Mouse (Mus musculus) intestine, postnatal 0 days (tissue): ENCODE data around the gene Slc51a. TPM values are rescaled to one million over a fixed set of nuclear protein-coding genes. Genes with fewer than 3 reads are reported as not detected.
"Not testable (repeated sequence)": the region's sequence is repeated elsewhere in the genome, so short reads cannot be mapped to it uniquely, and the experiment has no call there.

ENCODE experiments used
- ATAC-seq: fragments of 200-750 bp; cut with Nextera tagmentation; 2 replicates; pipeline ENCODE4 v1.8.0; 2017; ENCODE audit warnings: mild to moderate bottlenecking, moderate TSS enrichment, moderate library complexity
- H3K27ac ChIP-seq: fragments of 300-500 bp; sonication (generic); 2 replicates; pipeline ENCODE4 v1.5.1; 2014; ENCODE audit warnings: mild to moderate bottlenecking, low read depth, low read length, moderate library complexity
- H3K27me3 ChIP-seq: fragments of 300-500 bp; sonication (generic); replicated peaks from 2 replicates; pipeline ENCODE4 v1.6.1; 2014; ENCODE audit warnings: low read length, mixed read lengths; ENCODE audit not compliant: control insufficient read depth, insufficient read depth
- H3K36me3 ChIP-seq: fragments of 300-500 bp; sonication (generic); 2 replicates; pipeline ENCODE4 v1.6.1; 2014; ENCODE audit warnings: mild to moderate bottlenecking, moderate library complexity; ENCODE audit not compliant: control insufficient read depth, insufficient read depth
- H3K4me1 ChIP-seq: fragments of 300-500 bp; sonication (generic); replicated peaks from 2 replicates; pipeline ENCODE4 v1.6.1; 2014; ENCODE audit warnings: antibody characterized with exemption, low read length, mixed read lengths; ENCODE audit not compliant: control insufficient read depth, insufficient read depth
- H3K4me2 ChIP-seq: fragments of 300-500 bp; sonication (generic); replicated peaks from 2 replicates; pipeline ENCODE4 v1.6.1; 2014; ENCODE audit warnings: low read depth, mild to moderate bottlenecking, moderate library complexity
- H3K4me3 ChIP-seq: fragments of 300-500 bp; sonication (generic); 2 replicates; pipeline ENCODE4 v1.5.1; 2014; ENCODE audit warnings: low read depth, low read length
- H3K9ac ChIP-seq: fragments of 300-500 bp; sonication (generic); 2 replicates; pipeline ENCODE4 v1.6.1; 2014; ENCODE audit warnings: mild to moderate bottlenecking, low read depth, low read length
- H3K9me3 ChIP-seq: fragments of 300-500 bp; sonication (generic); 2 replicates; pipeline ENCODE4 v1.6.1; 2016; ENCODE audit warnings: mixed run types; ENCODE audit not compliant: control insufficient read depth
- CTCF ChIP-seq: sonication (generic); IDR thresholded peaks from 2 replicates; pipeline ENCODE4 v1.5.1; 2016; ENCODE audit warnings: low read depth, mild to moderate bottlenecking, control low read depth, antibody characterized with exemption, moderate library complexity
- WGBS: fragments of 180-500 bp; shearing (Covaris S2); extraction: QIAGEN DNeasy Blood & Tissue Kit; methylation state at CpG from one replicate; pipeline ENCODE4 v1.1.7; 2014; 5-methylcytosine and 5-hydroxymethylcytosine counted together
- polyA plus RNA-seq: library from polyadenylated mRNA; unstranded; fragments of >200 nt; fragmentation: Nextera tagmentation; extraction: Ambion mirVana; gene quantifications from 2 replicates; pipeline ENCODE4 v1.2.1, GENCODE M21; 2015

The Slc51a gene
- polyA plus RNA-seq, 1 experiment from 2014 or later: 292 TPM

DNA sequence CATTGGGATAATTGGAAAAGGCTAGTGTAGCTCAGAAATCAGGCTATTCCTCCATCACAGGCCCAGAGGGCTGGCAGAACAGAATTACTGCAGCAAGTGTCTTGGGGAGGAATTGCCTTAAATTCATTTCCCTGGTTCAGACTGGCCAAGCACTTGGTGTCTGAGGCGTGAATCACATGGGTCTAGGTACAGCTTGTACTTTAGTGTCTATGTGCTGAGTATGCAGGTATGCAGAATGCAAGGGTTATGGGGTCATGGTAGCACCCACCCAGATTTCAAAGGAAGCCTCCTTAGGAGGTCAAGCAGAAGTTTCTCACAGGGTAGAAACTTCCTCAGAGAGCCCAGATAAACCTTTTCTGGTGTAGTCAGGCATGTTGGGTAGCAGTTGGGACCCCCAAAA, 42.1 kb downstream of the Slc51a start:
- no peaks in the 10 kb centered on the region for H3K27me3 ChIP-seq
- WGBS: 71% methylated on average over 1 of the region's 1 CpGs
- no peak overlapping the region for H3K9ac ChIP-seq
- H3K4me1 ChIP-seq: peaks cover 9% of the 10 kb centered on the region; the same call in 1 of the 2 replicates
- no peak overlapping the region for H3K4me3 ChIP-seq
- H3K4me2 ChIP-seq: 0 out of 2 replicates have a peak overlapping the region, but pooled peaks have one; percentile 9
- TF ChIP-seq CTCF: no peak
- H3K27ac ChIP-seq: peak overlapping the region; percentile 89
- no peaks in the 10 kb centered on the region; the same call in 1 of the 2 replicates for H3K36me3 ChIP-seq
- H3K9me3 ChIP-seq: no peaks in the 10 kb centered on the region
- ATAC-seq: no peak

GRCm38 (mm10) chr16:32444615-32445014, 43.1 kb downstream of the Slc51a start:
- H3K9me3 ChIP-seq, H3K27me3 ChIP-seq, ATAC-seq, H3K4me3 ChIP-seq, H3K9ac ChIP-seq, H3K36me3 ChIP-seq, H3K4me1 ChIP-seq, H3K4me2 ChIP-seq: not testable (repeated sequence)
- H3K27ac ChIP-seq: peak overlapping the region; percentile 89; the same call in 1 of the 2 replicates
- WGBS: 77% methylated on average over 3 of the region's 3 CpGs

DNA sequence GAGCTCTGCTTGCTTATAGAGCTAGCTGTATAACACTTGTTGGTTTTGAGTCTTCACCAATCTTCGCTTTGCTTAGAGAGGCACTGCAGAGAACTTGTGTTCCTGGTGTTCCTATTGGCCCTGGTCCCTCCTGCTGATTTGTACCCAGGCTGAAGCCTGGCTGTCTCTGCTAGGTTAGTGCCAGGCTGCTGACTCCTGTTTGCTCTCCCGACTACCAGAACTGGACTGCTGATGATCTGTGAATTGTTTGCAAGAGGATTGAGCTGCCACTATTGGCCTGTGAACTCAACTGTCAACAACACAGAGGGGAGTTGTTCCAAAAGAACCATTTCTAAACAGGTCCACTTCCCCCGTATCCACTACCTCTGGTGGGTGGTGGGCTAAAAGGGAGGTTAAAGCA, 46.2 kb downstream of the Slc51a start:
- no peak for TF ChIP-seq CTCF
- 85% methylated on average over 3 of the region's 3 CpGs for WGBS
- ATAC-seq: no peak

GRCm38 (mm10) chr16:32437266-32437665, 50.4 kb downstream of the Slc51a start:
- H3K27me3 ChIP-seq: no peaks in the 10 kb centered on the region
- H3K27ac ChIP-seq: no peak overlapping the region; the same call in 1 of the 2 replicates
- H3K36me3 ChIP-seq: peaks cover 5% of the 10 kb centered on the region
- no peak overlapping the region for H3K9ac ChIP-seq
- no peak overlapping the region for H3K4me3 ChIP-seq
- no peaks in the 10 kb centered on the region for H3K9me3 ChIP-seq
- no peak overlapping the region for H3K4me2 ChIP-seq
- WGBS: 95% methylated on average over 1 of the region's 1 CpGs
- no peaks in the 10 kb centered on the region for H3K4me1 ChIP-seq
- no peak; the same call in 1 of the 2 replicates for ATAC-seq
- no peak for TF ChIP-seq CTCF

More for the DNA sequence above, 46.2 kb downstream of the Slc51a start:
- H3K4me2 ChIP-seq: no peak overlapping the region
- H3K36me3 ChIP-seq: peaks cover 5% of the 10 kb centered on the region
- 0 out of 2 replicates have a peak, but pooled peaks cover 2% of the 10 kb centered on the region for H3K4me1 ChIP-seq
- no peaks in the 10 kb centered on the region for H3K9me3 ChIP-seq
- H3K9ac ChIP-seq: no peak overlapping the region
- H3K27me3 ChIP-seq: no peaks in the 10 kb centered on the region
- no peak overlapping the region for H3K4me3 ChIP-seq
- H3K27ac ChIP-seq: peak overlapping the region; percentile 30; the same call in 1 of the 2 replicates

DNA sequence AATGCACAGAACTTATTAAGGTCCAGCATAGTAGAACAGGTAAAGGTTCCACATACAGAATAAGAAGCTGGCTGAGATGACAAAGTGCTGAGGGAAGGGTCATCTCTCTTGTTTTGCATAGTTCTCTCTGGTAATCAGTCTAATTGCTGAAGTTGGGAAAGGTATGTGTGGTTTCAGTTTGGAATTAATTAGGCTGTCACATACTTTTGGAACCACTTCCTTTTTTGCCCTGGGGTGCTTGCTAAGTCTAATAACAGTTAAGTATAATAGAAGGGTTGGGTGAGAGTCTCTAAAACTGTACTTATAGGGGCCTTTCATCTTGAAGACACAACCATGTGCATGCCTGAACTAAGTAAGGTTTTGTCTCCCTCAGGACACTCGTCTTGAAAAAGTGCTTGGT, 51.0 kb downstream of the Slc51a start:
- no peak for ATAC-seq
- H3K36me3 ChIP-seq: peaks cover 5% of the 10 kb centered on the region
- H3K9me3 ChIP-seq: no peaks in the 10 kb centered on the region
- no peak overlapping the region for H3K4me3 ChIP-seq
- H3K27ac ChIP-seq: no peak overlapping the region
- H3K4me2 ChIP-seq: no peak overlapping the region
- WGBS: 61% methylated on average over 1 of the region's 1 CpGs
- H3K27me3 ChIP-seq: no peaks in the 10 kb centered on the region
- H3K9ac ChIP-seq: no peak overlapping the region
- TF ChIP-seq CTCF: no peak
- H3K4me1 ChIP-seq: no peaks in the 10 kb centered on the region

DNA sequence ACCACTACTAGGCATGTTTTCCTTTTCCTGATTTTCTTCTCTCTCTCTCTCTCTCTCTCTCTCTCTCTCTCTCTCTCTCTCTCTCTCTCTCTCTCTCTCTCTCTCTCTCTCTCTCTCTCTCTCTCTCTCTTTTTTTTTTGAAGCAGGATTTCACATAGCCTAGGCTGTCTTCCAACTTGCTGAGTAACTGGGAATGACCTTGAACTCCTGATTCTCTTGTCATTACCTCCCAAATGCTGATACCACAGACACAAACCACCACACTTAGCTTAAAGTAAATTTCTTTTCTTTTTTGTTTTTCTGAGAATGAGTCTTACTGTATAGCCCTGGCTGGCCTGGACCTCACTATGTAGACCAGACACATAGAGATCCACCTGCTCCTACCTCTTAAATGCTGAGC, 53.0 kb downstream of the Slc51a start:
- no peak for TF ChIP-seq CTCF
- ATAC-seq: no peak

GRCm38 (mm10) chr16:32434066-32434465, 53.6 kb downstream of the Slc51a start:
- H3K36me3 ChIP-seq: no peaks in the 10 kb centered on the region
- H3K9ac ChIP-seq: no peak overlapping the region
- H3K4me1 ChIP-seq: peaks cover 3% of the 10 kb centered on the region; the same call in 1 of the 2 replicates
- 32% methylated on average over 6 of the region's 6 CpGs for WGBS
- no peak for TF ChIP-seq CTCF
- H3K27ac ChIP-seq: no peak overlapping the region
- peak overlapping the region; percentile 18; the same call in 1 of the 2 replicates for H3K4me2 ChIP-seq
- H3K27me3 ChIP-seq: no peaks in the 10 kb centered on the region
- no peaks in the 10 kb centered on the region for H3K9me3 ChIP-seq
- no peak overlapping the region for H3K4me3 ChIP-seq
- no peak for ATAC-seq

More for the DNA sequence above, 53.0 kb downstream of the Slc51a start:
- H3K4me1 ChIP-seq: peaks cover 2% of the 10 kb centered on the region; the same call in 1 of the 2 replicates
- H3K4me2 ChIP-seq: no peak overlapping the region
- H3K4me3 ChIP-seq: no peak overlapping the region
- peaks cover 5% of the 10 kb centered on the region; the same call in 1 of the 2 replicates for H3K36me3 ChIP-seq
- H3K9me3 ChIP-seq: no peaks in the 10 kb centered on the region
- no peaks in the 10 kb centered on the region for H3K27me3 ChIP-seq
- H3K27ac ChIP-seq: no peak overlapping the region
- no peak overlapping the region for H3K9ac ChIP-seq
